Mouse (Mus musculus): Measurements from ENCODE around the gene Zfp819. TPM values are rescaled to one million over a fixed set of nuclear protein-coding genes. Genes with fewer than 3 reads are reported as not detected.

Gene Zfp819
- polyA plus RNA-seq, 1 experiment from 2014 or later = 0.25 TPM

GRCm38 (mm10) chr7:43633940-43634339 is 27.0 kb downstream of the Zfp819 start:
- H3K4me1 ChIP-seq (ENCODE audit: control insufficient read depth, insufficient read depth, low read length) = no peaks in the 10 kb centered on the region
- ATAC-seq (ENCODE audit: insufficient read depth, low FRiP score, low TSS enrichment) (no peak), DNase-seq (ENCODE audit: low spot score) (no peak)
- no peaks in the 10 kb centered on the region for H3K36me3 ChIP-seq (ENCODE audit: control insufficient read depth, insufficient read depth, low read length)
- H3K27me3 ChIP-seq (ENCODE audit: control insufficient read depth, insufficient read depth, low read length) = no peaks in the 10 kb centered on the region
- no peak overlapping the region for H3K9ac ChIP-seq (ENCODE audit: low read length)
- H3K27ac ChIP-seq (ENCODE audit: low read depth, low read length) = no peak overlapping the region
- H3K4me3 ChIP-seq (ENCODE audit: low read depth, low read length) = no peak overlapping the region
- WGBS = 63% methylated on average over 4 of the region's 4 CpGs
- H3K9me3 ChIP-seq (ENCODE audit: control insufficient read depth, low read length) = no peaks in the 10 kb centered on the region
- H3K4me2 ChIP-seq (ENCODE audit: low read depth) = no peak overlapping the region

DNA sequence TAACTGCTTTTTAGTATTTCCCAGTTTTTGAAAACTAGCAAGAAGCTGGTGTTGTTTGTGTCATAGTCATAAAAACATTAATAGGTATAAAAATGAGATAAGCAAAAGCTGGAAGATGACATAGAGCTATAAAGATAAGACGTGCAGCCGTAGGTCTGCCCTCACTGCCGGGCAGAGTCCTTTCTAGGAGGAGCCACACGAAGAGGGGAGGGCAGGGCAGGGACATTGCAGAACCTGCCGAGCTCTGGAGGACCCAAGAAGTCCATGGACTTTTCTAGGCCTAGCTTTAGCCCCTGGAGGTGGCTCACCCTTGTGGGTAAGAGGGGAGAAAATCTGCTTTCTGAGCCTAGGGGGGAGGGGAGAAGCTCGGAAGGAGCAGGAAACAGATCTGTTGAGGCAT is 27.5 kb downstream of the Zfp819 start, which contains the start of gene Ceacam18:
Gene Ceacam18, plus strand, starts transcription at position 208 of the 400 bp plus-strand sequence.
- H3K4me1 ChIP-seq (ENCODE audit: control insufficient read depth, insufficient read depth, low read length) = no peaks in the 10 kb centered on the region
- no peaks in the 10 kb centered on the region for H3K27me3 ChIP-seq (ENCODE audit: control insufficient read depth, insufficient read depth, low read length)
- no peak within 1 kb of the TSS for H3K4me2 ChIP-seq (ENCODE audit: low read depth)
- H3K4me3 ChIP-seq (ENCODE audit: low read depth, low read length) = no peak within 1 kb of the TSS
- 74% methylated on average over 6 of the region's 6 CpGs for WGBS
- ATAC-seq (ENCODE audit: insufficient read depth, low FRiP score, low TSS enrichment) (no peak), DNase-seq (ENCODE audit: low spot score) (no peak)
- H3K27ac ChIP-seq (ENCODE audit: low read depth, low read length) = no peak within 1 kb of the TSS
- H3K9me3 ChIP-seq (ENCODE audit: control insufficient read depth, low read length) = no peaks in the 10 kb centered on the region
- no peak within 1 kb of the TSS for H3K9ac ChIP-seq (ENCODE audit: low read length)
- H3K36me3 ChIP-seq (ENCODE audit: control insufficient read depth, insufficient read depth, low read length) = no peaks in the 10 kb centered on the region

DNA sequence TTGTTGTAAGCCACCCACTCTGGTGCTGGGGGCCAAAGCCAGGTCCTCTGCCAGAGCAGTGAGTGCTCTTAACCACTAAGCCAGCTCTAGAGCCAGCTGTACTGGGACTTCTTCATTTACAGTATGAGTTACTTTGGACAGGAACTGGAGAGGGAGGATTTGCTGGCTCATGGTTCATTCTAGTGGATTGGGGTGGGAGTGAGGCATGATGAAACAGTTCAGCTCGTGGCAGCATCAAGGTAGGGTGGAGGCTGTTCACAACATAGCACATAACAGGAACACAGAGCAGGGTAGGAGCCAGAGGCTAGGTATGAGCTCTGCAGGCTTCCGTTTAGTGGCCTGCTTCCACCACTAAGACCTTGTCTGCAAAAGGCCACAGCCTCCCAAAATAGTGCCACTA is 29.2 kb downstream of the Zfp819 start:
- Histone ChIP-seq H3K4me1 (ENCODE audit: control insufficient read depth, insufficient read depth, low read length) (no peaks in the 10 kb centered on the region), H3K4me3 (ENCODE audit: low read depth, low read length) (no peak overlapping the region), H3K4me2 (ENCODE audit: low read depth) (no peak overlapping the region), H3K9me3 (ENCODE audit: control insufficient read depth, low read length) (no peaks in the 10 kb centered on the region), H3K9ac (ENCODE audit: low read length) (no peak overlapping the region), H3K27me3 (ENCODE audit: control insufficient read depth, insufficient read depth, low read length) (no peaks in the 10 kb centered on the region), H3K36me3 (ENCODE audit: control insufficient read depth, insufficient read depth, low read length) (no peaks in the 10 kb centered on the region), H3K27ac (ENCODE audit: low read depth, low read length) (no peak overlapping the region)
- WGBS = 82% methylated on average over 2 of the region's 2 CpGs
- no peak for ATAC-seq (ENCODE audit: insufficient read depth, low FRiP score, low TSS enrichment)
- no peak for DNase-seq (ENCODE audit: low spot score)

DNA sequence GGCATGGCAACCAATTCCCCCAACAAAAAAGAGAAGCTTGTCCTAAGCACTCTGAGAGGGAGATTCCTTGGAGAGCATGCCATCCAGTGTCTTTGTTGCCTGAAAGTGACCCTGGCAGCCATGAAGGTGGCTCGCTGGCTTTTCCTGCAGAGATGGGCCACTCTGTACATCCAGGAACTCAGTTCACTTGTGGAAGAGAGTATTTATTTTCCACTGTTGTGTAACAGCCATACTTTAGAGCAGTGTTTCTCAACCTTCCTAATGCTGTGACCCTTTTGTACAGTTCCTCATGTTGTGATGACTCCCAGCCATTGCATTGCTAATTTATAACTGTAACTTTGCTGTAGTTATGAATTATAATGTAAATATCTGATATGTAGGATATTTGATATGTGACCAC is 30.1 kb downstream of the Zfp819 start:
- Histone ChIP-seq H3K4me1 (ENCODE audit: control insufficient read depth, insufficient read depth, low read length) (no peaks in the 10 kb centered on the region), H3K27ac (ENCODE audit: low read depth, low read length) (no peak overlapping the region), H3K9ac (ENCODE audit: low read length) (no peak overlapping the region), H3K36me3 (ENCODE audit: control insufficient read depth, insufficient read depth, low read length) (no peaks in the 10 kb centered on the region), H3K4me2 (ENCODE audit: low read depth) (no peak overlapping the region), H3K9me3 (ENCODE audit: control insufficient read depth, low read length) (no peaks in the 10 kb centered on the region), H3K4me3 (ENCODE audit: low read depth, low read length) (no peak overlapping the region), H3K27me3 (ENCODE audit: control insufficient read depth, insufficient read depth, low read length) (no peaks in the 10 kb centered on the region)
- ATAC-seq (ENCODE audit: insufficient read depth, low FRiP score, low TSS enrichment) = no peak
- no peak for DNase-seq (ENCODE audit: low spot score)
- 83% methylated on average over 1 of the region's 1 CpGs for WGBS

- WGBS = 82% methylated on average over 5 of the region's 5 CpGs
- DNase-seq (ENCODE audit: low spot score) (no peak), ATAC-seq (ENCODE audit: insufficient read depth, low FRiP score, low TSS enrichment) (no peak)
- H3K4me2 ChIP-seq (ENCODE audit: low read depth) = no peak overlapping the region
- H3K36me3 ChIP-seq (ENCODE audit: control insufficient read depth, insufficient read depth, low read length) = no peaks in the 10 kb centered on the region
- H3K27ac ChIP-seq (ENCODE audit: low read depth, low read length) = no peak overlapping the region
- H3K9ac ChIP-seq (ENCODE audit: low read length) = no peak overlapping the region
- no peaks in the 10 kb centered on the region for H3K9me3 ChIP-seq (ENCODE audit: control insufficient read depth, low read length)
- H3K4me3 ChIP-seq (ENCODE audit: low read depth, low read length) = no peak overlapping the region
- no peaks in the 10 kb centered on the region for H3K27me3 ChIP-seq (ENCODE audit: control insufficient read depth, insufficient read depth, low read length)
- H3K4me1 ChIP-seq (ENCODE audit: control insufficient read depth, insufficient read depth, low read length) = no peaks in the 10 kb centered on the region
These were observed 35.6 kb downstream of the Zfp819 start for GRCm38 (mm10) chr7:43642587-43642986.

DNA sequence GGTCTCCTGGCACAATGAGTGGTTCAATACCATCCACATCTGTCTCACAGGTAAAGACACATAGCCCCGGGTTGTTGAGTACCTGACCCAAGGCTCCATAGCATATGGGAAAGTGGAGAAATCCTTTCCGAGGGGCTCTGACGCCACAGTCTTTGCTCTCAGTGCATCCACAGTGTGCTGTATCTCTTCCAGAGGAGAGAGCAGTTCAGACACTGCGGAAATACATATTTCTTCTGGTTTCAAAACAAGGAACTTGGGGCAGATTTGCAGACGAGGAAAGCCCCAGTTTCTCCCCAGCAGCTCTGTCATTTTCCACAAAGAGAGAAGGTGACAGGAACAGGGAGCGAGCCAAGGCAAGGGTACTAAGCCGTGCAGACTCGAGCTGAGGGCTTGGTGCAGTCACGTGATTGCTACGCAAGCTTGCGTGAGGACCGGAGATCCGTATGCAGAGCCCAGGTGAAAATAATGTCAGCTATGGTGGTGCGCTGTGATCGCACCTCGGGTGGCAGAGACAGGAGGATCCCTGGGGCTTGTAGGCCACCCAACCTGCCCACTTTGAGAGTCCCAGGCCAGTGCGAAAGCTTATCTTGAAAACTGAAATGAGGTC is 36.2 kb downstream of the Zfp819 start:
- no peak for ATAC-seq (ENCODE audit: insufficient read depth, low FRiP score, low TSS enrichment)

DNA sequence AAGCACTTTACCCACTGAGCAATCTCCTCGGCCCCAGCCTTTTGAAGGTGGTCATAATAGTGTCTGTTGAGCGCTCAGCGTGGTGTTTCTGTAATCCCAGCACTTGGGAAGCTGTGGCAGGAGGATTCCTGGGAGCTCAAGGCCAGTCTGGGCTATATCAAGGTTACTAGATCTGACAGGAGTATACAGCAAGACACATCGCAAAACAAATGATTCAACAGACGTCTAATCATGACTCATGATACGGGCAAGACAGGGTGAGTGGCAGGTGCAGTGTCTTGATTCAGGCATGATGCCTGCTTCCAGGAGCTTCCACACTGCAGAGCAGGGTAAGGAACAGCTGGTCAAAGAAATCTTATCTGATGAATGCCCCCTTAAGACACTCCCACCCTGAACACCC is 45.7 kb downstream of the Zfp819 start:
- H3K4me3 ChIP-seq (ENCODE audit: low read depth, low read length) = no peak overlapping the region
- H3K27ac ChIP-seq (ENCODE audit: low read depth, low read length) = no peak overlapping the region
- WGBS = 85% methylated on average over 6 of the region's 6 CpGs
- H3K9me3 ChIP-seq (ENCODE audit: control insufficient read depth, low read length) = no peaks in the 10 kb centered on the region; the same call in 1 of the 2 replicates
- H3K4me1 ChIP-seq (ENCODE audit: control insufficient read depth, insufficient read depth, low read length) = no peaks in the 10 kb centered on the region
- H3K36me3 ChIP-seq (ENCODE audit: control insufficient read depth, insufficient read depth, low read length) = no peaks in the 10 kb centered on the region
- H3K9ac ChIP-seq (ENCODE audit: low read length) = no peak overlapping the region
- ATAC-seq (ENCODE audit: insufficient read depth, low FRiP score, low TSS enrichment) (no peak), DNase-seq (ENCODE audit: low spot score) (no peak)
- no peaks in the 10 kb centered on the region for H3K27me3 ChIP-seq (ENCODE audit: control insufficient read depth, insufficient read depth, low read length)
- H3K4me2 ChIP-seq (ENCODE audit: low read depth) = no peak overlapping the region

More for the DNA sequence above, 36.2 kb downstream of the Zfp819 start:
- no peak overlapping the region for H3K27ac ChIP-seq (ENCODE audit: low read depth, low read length)
- no peaks in the 10 kb centered on the region for H3K9me3 ChIP-seq (ENCODE audit: control insufficient read depth, low read length)
- no peak overlapping the region for H3K4me2 ChIP-seq (ENCODE audit: low read depth)
- no peaks in the 10 kb centered on the region for H3K27me3 ChIP-seq (ENCODE audit: control insufficient read depth, insufficient read depth, low read length)
- H3K4me1 ChIP-seq (ENCODE audit: control insufficient read depth, insufficient read depth, low read length) = no peaks in the 10 kb centered on the region
- no peak overlapping the region for H3K4me3 ChIP-seq (ENCODE audit: low read depth, low read length)
- DNase-seq (ENCODE audit: low spot score) = no peak
- 86% methylated on average over 17 of the region's 17 CpGs for whole genome bisulfite sequencing
- H3K9ac ChIP-seq (ENCODE audit: low read length) = no peak overlapping the region
- H3K36me3 ChIP-seq (ENCODE audit: control insufficient read depth, insufficient read depth, low read length) = no peaks in the 10 kb centered on the region

DNA sequence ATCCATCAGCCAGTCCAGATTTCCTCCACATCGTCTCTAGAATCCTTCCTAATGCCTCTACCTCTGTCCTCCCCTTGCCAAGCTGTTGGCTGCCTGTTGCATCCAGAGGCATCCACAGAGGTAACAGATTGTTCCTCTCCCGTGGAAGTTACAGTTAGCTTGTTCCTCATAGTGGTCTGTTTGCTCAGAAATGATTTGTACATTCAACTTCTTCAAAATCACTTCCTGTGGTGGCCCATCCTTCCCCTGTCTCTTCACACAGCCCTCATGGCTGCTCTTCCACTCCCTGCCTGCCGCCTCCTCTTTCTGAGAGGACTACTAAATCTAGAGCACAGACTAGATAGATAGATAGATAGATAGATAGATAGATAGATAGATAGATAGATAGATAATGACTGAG is 47.5 kb downstream of the Zfp819 start:
- Histone ChIP-seq H3K27me3 (ENCODE audit: control insufficient read depth, insufficient read depth, low read length) (no peaks in the 10 kb centered on the region), H3K27ac (ENCODE audit: low read depth, low read length) (no peak overlapping the region), H3K4me2 (ENCODE audit: low read depth) (no peak overlapping the region), H3K9me3 (ENCODE audit: control insufficient read depth, low read length) (no peaks in the 10 kb centered on the region; the same call in 1 of the 2 replicates), H3K4me1 (ENCODE audit: control insufficient read depth, insufficient read depth, low read length) (no peaks in the 10 kb centered on the region), H3K36me3 (ENCODE audit: control insufficient read depth, insufficient read depth, low read length) (no peaks in the 10 kb centered on the region), H3K4me3 (ENCODE audit: low read depth, low read length) (no peak overlapping the region), H3K9ac (ENCODE audit: low read length) (no peak overlapping the region)
- WGBS = 88% methylated on average over 3 of the region's 3 CpGs
- ATAC-seq (ENCODE audit: insufficient read depth, low FRiP score, low TSS enrichment) (no peak), DNase-seq (ENCODE audit: low spot score) (no peak)

DNA sequence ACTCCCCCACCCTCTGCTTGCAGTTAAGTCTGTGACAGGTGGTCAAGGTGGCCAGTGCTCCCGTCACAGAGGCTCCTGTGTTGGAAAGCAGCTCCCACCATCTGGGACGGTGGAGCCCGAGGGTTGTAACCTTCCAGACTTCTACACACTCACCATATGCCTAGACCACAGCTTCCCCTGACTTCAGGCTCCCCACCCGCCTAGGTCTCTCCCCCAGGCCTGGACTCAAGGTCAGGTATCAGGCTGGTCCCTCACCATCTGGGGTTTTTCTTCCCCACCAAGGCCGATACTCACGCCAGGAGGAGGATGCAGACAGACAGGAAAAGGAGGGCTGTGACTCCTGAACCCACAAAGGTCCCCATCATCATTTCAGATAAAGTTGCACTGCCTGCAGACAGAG is 49.3 kb downstream of the Zfp819 start:
- Histone ChIP-seq H3K27me3 (ENCODE audit: control insufficient read depth, insufficient read depth, low read length) (no peaks in the 10 kb centered on the region), H3K9ac (ENCODE audit: low read length) (no peak overlapping the region), H3K36me3 (ENCODE audit: control insufficient read depth, insufficient read depth, low read length) (no peaks in the 10 kb centered on the region), H3K9me3 (ENCODE audit: control insufficient read depth, low read length) (no peaks in the 10 kb centered on the region; the same call in 1 of the 2 replicates), H3K4me1 (ENCODE audit: control insufficient read depth, insufficient read depth, low read length) (no peaks in the 10 kb centered on the region), H3K4me2 (ENCODE audit: low read depth) (no peak overlapping the region), H3K4me3 (ENCODE audit: low read depth, low read length) (no peak overlapping the region), H3K27ac (ENCODE audit: low read depth, low read length) (no peak overlapping the region)
- DNase-seq (ENCODE audit: low spot score) (no peak), ATAC-seq (ENCODE audit: insufficient read depth, low FRiP score, low TSS enrichment) (no peak)
- WGBS = 85% methylated on average over 6 of the region's 6 CpGs

All from neural tube, embryonic 11.5 days (tissue).